Mouse (Mus musculus): ENCODE results near the gene Auh. TPM values are rescaled to one million over a fixed set of nuclear protein-coding genes. Genes with fewer than 3 reads are reported as not detected.

The Auh gene
- total and polyA plus RNA-seq, 3 experiments: 14.7 to 19.5 TPM; not detected in 1

DNA sequence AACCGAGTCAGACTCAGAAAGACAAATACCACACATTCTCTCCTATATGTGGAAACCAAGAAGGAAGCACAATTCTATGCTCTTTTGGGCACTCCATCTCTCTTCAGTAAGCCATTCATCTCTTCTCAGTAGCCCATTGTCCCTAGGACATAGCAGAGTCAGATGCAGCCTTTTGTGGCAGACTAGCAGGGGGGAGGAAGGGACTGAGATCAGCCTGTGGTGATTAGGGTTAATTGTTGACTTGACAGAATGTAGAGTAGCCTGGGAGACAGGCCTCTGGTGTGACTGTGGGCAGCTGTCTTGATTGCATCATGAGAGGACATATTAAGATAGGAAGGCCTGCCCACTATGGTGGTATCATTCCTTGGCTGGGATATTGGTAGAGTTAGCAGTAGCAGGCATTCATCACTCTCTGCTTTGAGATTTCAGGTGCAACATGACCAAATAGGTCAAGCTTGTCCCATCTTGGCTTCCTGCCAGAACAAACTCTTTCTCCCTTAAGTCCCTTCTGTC, 13.5 kb upstream of the Auh start:
- no peaks in the 10 kb centered on the region for H3K36me3 ChIP-seq (ENCODE audit: control insufficient read depth in 1 of 2, insufficient read depth in 2 of 2, low read length in 2 of 2)
- H3K79me2 ChIP-seq (ENCODE audit: control insufficient read depth, insufficient read depth, low read length, poor library complexity): no peaks in the 10 kb centered on the region
- H3K9ac ChIP-seq (ENCODE audit: control insufficient read depth, low read depth, low read length, poor library complexity, severe bottlenecking): no peak overlapping the region
- H3K9me3 ChIP-seq (replicated peaks; ENCODE audit: insufficient read depth, low read length): no peaks in the 10 kb centered on the region
- H3K27me3 ChIP-seq (ENCODE audit: control insufficient read depth in 1 of 2, insufficient read depth in 2 of 2, low read length in 2 of 2): no peaks in the 10 kb centered on the region; a peak in 1 of 4 replicates
- TF ChIP-seq ZC3H11A (IDR thresholded peaks at IDR 0.05; ENCODE audit: low read depth, low read length): no peak
- no peak for TF ChIP-seq SMC3 (IDR thresholded peaks at IDR 0.05; ENCODE audit: low read depth, low read length)
- TF ChIP-seq MEF2A (IDR thresholded peaks at IDR 0.05; ENCODE audit: extremely low read depth, insufficient replicate concordance, low read depth, low read length, poor library complexity, severe bottlenecking): no peak
- no peak for TF ChIP-seq TAL1 (IDR thresholded peaks at IDR 0.05; ENCODE audit: low read length)
- no peak for TF ChIP-seq ZKSCAN1 (IDR thresholded peaks at IDR 0.05; ENCODE audit: low read depth, low read length)
- no peak for TF ChIP-seq USF1 (IDR thresholded peaks at IDR 0.05; ENCODE audit: low read depth, low read length)
- no peak for TF ChIP-seq RCOR1 (IDR thresholded peaks at IDR 0.05; ENCODE audit: low read depth, low read length)
- no peak for TF ChIP-seq JUND (IDR thresholded peaks at IDR 0.05; ENCODE audit: low read depth, low read length)
- no peak for TF ChIP-seq E2F4 (IDR thresholded peaks at IDR 0.05; ENCODE audit: borderline replicate concordance, low read depth, low read length)
- no peak for TF ChIP-seq ZMIZ1 (IDR thresholded peaks at IDR 0.05; ENCODE audit: low read depth, low read length)
- TF ChIP-seq RAD21 (IDR thresholded peaks at IDR 0.05; ENCODE audit: low read depth, low read length): no peak
- TF ChIP-seq NRF1 (IDR thresholded peaks at IDR 0.05; ENCODE audit: insufficient read depth, low read depth, low read length, poor library complexity, severe bottlenecking): no peak
- no peak for TF ChIP-seq TBP (IDR thresholded peaks at IDR 0.05; ENCODE audit: low read depth, low read length)
- no peak for TF ChIP-seq POLR2AphosphoS5 (IDR thresholded peaks at IDR 0.05; ENCODE audit: borderline replicate concordance, low read depth, low read length)
- no peak for TF ChIP-seq CHD2 (IDR thresholded peaks at IDR 0.05; ENCODE audit: low read length)
- H3K4me3 ChIP-seq (ENCODE audit: control insufficient read depth in 1 of 2, insufficient read depth in 1 of 2, low read depth in 2 of 2, low read length in 2 of 2): no peak overlapping the region
- H3K4me1 ChIP-seq (ENCODE audit: control insufficient read depth in 1 of 2, insufficient read depth in 2 of 2, low read length in 2 of 2): no peaks in the 10 kb centered on the region
- H3K27ac ChIP-seq (ENCODE audit: control insufficient read depth, low read depth, low read length): no peak overlapping the region
- no peak for DNase-seq (ENCODE audit: low read depth, low spot score)

DNA sequence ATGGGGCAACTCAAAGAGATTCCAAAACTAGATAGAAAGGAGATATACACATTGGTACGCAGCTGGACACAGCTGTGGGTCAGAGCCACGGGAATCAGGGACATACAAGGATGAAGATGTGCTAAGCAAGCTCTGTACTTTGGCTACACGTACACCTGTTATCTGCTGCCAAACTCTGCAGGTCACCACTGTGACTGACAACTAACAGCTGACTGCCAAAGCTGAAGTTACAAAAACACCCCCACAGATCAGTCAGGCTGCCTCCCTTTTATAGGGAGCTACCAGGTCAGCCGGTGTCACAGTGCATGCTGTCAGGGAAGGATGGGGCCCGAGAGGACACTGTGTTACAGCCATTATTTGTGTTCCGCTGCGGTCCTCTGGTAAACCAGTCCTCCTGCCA, 11.5 kb upstream of the Auh start:
- no peak overlapping the region for H3K4me3 ChIP-seq (ENCODE audit: control insufficient read depth in 1 of 2, insufficient read depth in 1 of 2, low read depth in 2 of 2, low read length in 2 of 2)
- no peak overlapping the region for H3K9ac ChIP-seq (ENCODE audit: control insufficient read depth, low read depth, low read length, poor library complexity, severe bottlenecking)
- H3K4me1 ChIP-seq (ENCODE audit: control insufficient read depth in 1 of 2, insufficient read depth in 2 of 2, low read length in 2 of 2): no peaks in the 10 kb centered on the region
- no peaks in the 10 kb centered on the region for H3K9me3 ChIP-seq (replicated peaks; ENCODE audit: insufficient read depth, low read length)
- no peak overlapping the region for H3K27ac ChIP-seq (ENCODE audit: control insufficient read depth, low read depth, low read length)
- TF ChIP-seq CTCF (IDR thresholded peaks at IDR 0.05 in 2 of 3, conservative IDR thresholded peaks at IDR 0.05 in 1 of 3; ENCODE audit: control insufficient read depth in 1 of 3, insufficient read depth in 1 of 3, low read depth in 2 of 3, low read length in 3 of 3, poor library complexity in 1 of 3, severe bottlenecking in 1 of 3) (no peak), ZMIZ1 (IDR thresholded peaks at IDR 0.05; ENCODE audit: low read depth, low read length) (no peak), MYC (IDR thresholded peaks at IDR 0.05; ENCODE audit: low read depth, low read length) (no peak), RCOR1 (IDR thresholded peaks at IDR 0.05; ENCODE audit: low read depth, low read length) (no peak), POLR2AphosphoS2 (IDR thresholded peaks at IDR 0.05; ENCODE audit: low read length) (no peak), TBP (IDR thresholded peaks at IDR 0.05; ENCODE audit: low read depth, low read length) (no peak), KAT2A (conservative IDR thresholded peaks at IDR 0.05; ENCODE audit: low read depth, low read length) (no peak), ZKSCAN1 (IDR thresholded peaks at IDR 0.05; ENCODE audit: low read depth, low read length) (no peak), GABPA (IDR thresholded peaks at IDR 0.05; ENCODE audit: low read depth, low read length) (no peak), BHLHE40 (IDR thresholded peaks at IDR 0.05; ENCODE audit: borderline replicate concordance, low read depth, low read length) (no peak), NRF1 (IDR thresholded peaks at IDR 0.05; ENCODE audit: insufficient read depth, low read depth, low read length, poor library complexity, severe bottlenecking) (no peak), NELFE (IDR thresholded peaks at IDR 0.05; ENCODE audit: low read depth, low read length) (no peak)
- no peaks in the 10 kb centered on the region for H3K36me3 ChIP-seq (ENCODE audit: control insufficient read depth in 1 of 2, insufficient read depth in 2 of 2, low read length in 2 of 2)
- no peaks in the 10 kb centered on the region; a peak in 2 of 4 replicates for H3K27me3 ChIP-seq (ENCODE audit: control insufficient read depth in 1 of 2, insufficient read depth in 2 of 2, low read length in 2 of 2)
- H3K79me2 ChIP-seq (ENCODE audit: control insufficient read depth, insufficient read depth, low read length, poor library complexity): no peaks in the 10 kb centered on the region
- no peak for DNase-seq (ENCODE audit: low read depth, low spot score)
